Mouse (Mus musculus) small intestine, adult 2 months (tissue): ENCODE measurements around the gene Lgr4. TPM values are rescaled to one million over a fixed set of nuclear protein-coding genes. Genes with fewer than 3 reads are reported as not detected.

ENCODE experiments used
- H3K27ac ChIP-seq: fragments of 200-500 bp; 2 replicates; pipeline ENCODE4 v1.5.1; 2012; ENCODE audit warnings: low read depth, low read length, control low read depth, inconsistent platforms; ENCODE audit not compliant: insufficient read depth
- H3K27me3 ChIP-seq: fragments of 200-500 bp; 2 replicates; pipeline ENCODE4 v1.6.1; 2012; ENCODE audit warnings: mild to moderate bottlenecking, moderate library complexity, low read length, inconsistent platforms; ENCODE audit not compliant: control insufficient read depth, insufficient read depth
- H3K36me3 ChIP-seq: fragments of 200-500 bp; 2 replicates; pipeline ENCODE4 v1.6.1; 2012; ENCODE audit warnings: mild to moderate bottlenecking, low read length, control low read depth, inconsistent platforms; ENCODE audit not compliant: control insufficient read depth, insufficient read depth
- H3K4me1 ChIP-seq: fragments of 200-500 bp; 2 replicates; pipeline ENCODE4 v1.6.1; 2012; ENCODE audit warnings: low read length, inconsistent platforms, mixed read lengths; ENCODE audit not compliant: control insufficient read depth, insufficient read depth, insufficient read length
- H3K4me3 ChIP-seq: fragments of 200-500 bp; 2 replicates; pipeline ENCODE4 v1.5.1; 2012; ENCODE audit warnings: low read depth, mild to moderate bottlenecking, control low read depth, inconsistent platforms, low read length, moderate library complexity
- CTCF ChIP-seq: fragments of 200-500 bp; IDR thresholded peaks from 2 replicates; pipeline ENCODE4 v1.5.1; 2012; ENCODE audit warnings: low read depth, mild to moderate bottlenecking, control low read depth, inconsistent platforms, low read length, moderate library complexity, mixed read lengths; ENCODE audit not compliant: insufficient replicate concordance, insufficient read length; ENCODE audit errors: extremely low read depth
- POLR2A ChIP-seq: fragments of 200-500 bp; IDR thresholded peaks from 2 replicates; pipeline ENCODE4 v1.6.1; 2012; ENCODE audit warnings: low read depth, mild to moderate bottlenecking, control low read depth, inconsistent platforms, low read length, moderate library complexity
- WGBS: fragments of 180-500 bp; shearing (Covaris S2); methylation state at CpG from one replicate; pipeline ENCODE4 v1.1.7; 2018; 5-methylcytosine and 5-hydroxymethylcytosine counted together
- polyA plus RNA-seq: library from polyadenylated mRNA; depleted of rRNA; stranded (reverse); fragments of >200 nt; gene quantifications from 2 replicates; pipeline ENCODE4 v1.2.3, GENCODE M21; 2012; rRNA removed

Gene Lgr4
- polyA plus RNA-seq, 1 experiment: 51.4 TPM

DNA sequence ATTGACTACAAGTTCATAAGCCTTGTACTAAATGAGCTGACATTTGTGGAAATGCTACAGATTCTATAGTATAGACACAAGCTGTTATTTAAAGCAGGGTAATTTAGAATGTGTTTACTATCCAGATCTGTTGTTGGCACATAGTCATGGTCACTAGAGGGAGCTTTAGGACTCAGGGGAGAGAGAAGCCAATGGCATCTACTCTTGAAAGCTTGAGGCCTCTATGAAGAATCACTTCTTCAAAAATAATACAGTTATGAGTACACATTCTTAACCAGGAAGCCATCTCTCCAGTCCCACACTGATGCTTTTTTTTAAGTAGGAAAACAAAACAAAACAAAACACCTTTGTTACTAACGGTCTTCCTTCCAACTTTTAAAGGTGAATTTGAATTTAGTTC is 145.7 kb downstream of the Lgr4 start:
- TF ChIP-seq CTCF: no peak
- no peak for TF ChIP-seq POLR2A
- Histone ChIP-seq H3K36me3 (no peaks in the 10 kb centered on the region), H3K27ac (no peak overlapping the region), H3K4me3 (no peak overlapping the region), H3K4me1 (peaks cover 3% of the 10 kb centered on the region; the same call in 1 of the 2 replicates), H3K27me3 (no peaks in the 10 kb centered on the region)
- 88% methylated on average over 1 of the region's 1 CpGs for WGBS

Other genes with a start within 250 kb of the Lgr4 start
- not detected in 2 replicates for gene Bdnf, start 242.9 kb upstream of the Lgr4 start, polyA plus RNA-seq
- 2.0 and 3.8 TPM in 2 replicates for gene Lin7c, start 26.8 kb upstream of the Lgr4 start, polyA plus RNA-seq
- gene Ccdc34, start 100.2 kb downstream of the Lgr4 start, polyA plus RNA-seq: 6.2 and 10.2 TPM in 2 replicates